Mouse (Mus musculus) MEL (cell line): Measurements from ENCODE around the gene Ippk.
A peak's percentile ranks its signal among the peaks of the same experiment; 100 is the strongest.

Experiments
- E2F4 ChIP-seq: IDR thresholded peaks from 2 replicates; pipeline ENCODE4 v1.6.1; 2011; ENCODE audit warnings: low read depth, low read length, improper control_type of control experiment, borderline replicate concordance
- GATA1 ChIP-seq: IDR thresholded peaks from 2 replicates; pipeline ENCODE4 v1.6.1; 2011; ENCODE audit warnings: low read depth, low read length, improper control_type of control experiment
- POLR2A ChIP-seq, 2 experiments: IDR thresholded peaks; 2 replicates each; pipeline ENCODE4 v1.6.1; 2011 to 2012; ENCODE audit warnings: low read length in 2 of 2, mild to moderate bottlenecking in 2 of 2, control low read depth in 1 of 2, improper control_type of control experiment in 1 of 2, low read depth in 1 of 2, moderate library complexity in 1 of 2; ENCODE audit not compliant: control insufficient read depth in 1 of 2, insufficient read depth in 1 of 2, poor library complexity in 1 of 2
- TBP ChIP-seq: IDR thresholded peaks from 2 replicates; pipeline ENCODE4 v1.8.0; 2011; ENCODE audit warnings: low read depth, low read length, improper control_type of control experiment
- ZC3H11A ChIP-seq: IDR thresholded peaks from 2 replicates; pipeline ENCODE4 v1.6.1; 2012; ENCODE audit warnings: low read depth, mild to moderate bottlenecking, inconsistent platforms, low read length, improper control_type of control experiment

GRCm38 (mm10) chr13:49449318-49449749 lies 28.3 kb downstream of the Ippk start:
- TF ChIP-seq GATA1 (no peak), POLR2A (IDR thresholded peaks at IDR 0.05; ENCODE audit: control insufficient read depth in 1 of 2, insufficient read depth in 1 of 2, low read depth in 1 of 2, low read length in 2 of 2, poor library complexity in 1 of 2) (no peak), ZC3H11A (peak; percentile 81), TBP (no peak), E2F4 (no peak)
